Mouse (Mus musculus): ENCODE measurements around the gene Desi1. TPM values are rescaled to one million over a fixed set of nuclear protein-coding genes. Genes with fewer than 3 reads are reported as not detected.

Desi1 gene
- total RNA-seq, 2 experiments from 2014 or later: 19.0 to 25.7 TPM

DNA sequence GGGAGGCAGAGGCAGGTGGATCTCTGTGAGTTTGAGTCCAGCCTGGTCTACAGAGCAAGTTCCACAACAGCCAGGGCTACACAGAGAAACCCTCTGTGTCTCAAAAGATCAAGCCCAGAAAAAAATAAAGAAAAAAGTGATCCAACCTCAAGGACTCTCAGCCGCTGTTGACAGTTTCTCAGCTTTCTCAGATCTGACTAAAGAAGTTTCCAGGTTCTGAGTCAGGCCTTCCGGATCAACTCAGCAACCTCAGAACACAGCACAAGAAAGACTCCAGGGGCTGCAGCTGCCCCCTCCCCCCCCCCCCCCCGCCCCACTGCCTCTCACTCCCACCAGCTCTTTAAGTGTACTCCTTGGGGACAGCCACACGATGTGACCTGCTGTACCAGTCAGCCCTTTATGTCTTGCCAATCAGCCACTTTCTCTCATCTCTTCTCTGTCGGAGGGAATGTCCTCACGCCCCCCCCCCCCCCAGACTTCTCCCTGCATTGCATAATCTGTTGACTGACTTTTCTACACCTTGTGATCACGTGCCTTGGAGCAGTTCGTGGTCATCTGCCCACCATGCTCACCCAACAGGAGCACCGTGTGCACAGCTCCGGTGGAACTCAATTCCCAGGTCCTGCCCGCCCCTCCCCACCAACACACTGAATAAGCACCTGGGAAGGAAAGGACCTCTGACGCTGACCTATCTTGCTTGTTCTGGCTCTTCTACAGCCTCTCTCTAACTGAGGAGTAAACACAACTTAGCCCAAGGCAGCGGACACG, 67.4 kb downstream of the Desi1 start:
- no peak for DNase-seq

DNA sequence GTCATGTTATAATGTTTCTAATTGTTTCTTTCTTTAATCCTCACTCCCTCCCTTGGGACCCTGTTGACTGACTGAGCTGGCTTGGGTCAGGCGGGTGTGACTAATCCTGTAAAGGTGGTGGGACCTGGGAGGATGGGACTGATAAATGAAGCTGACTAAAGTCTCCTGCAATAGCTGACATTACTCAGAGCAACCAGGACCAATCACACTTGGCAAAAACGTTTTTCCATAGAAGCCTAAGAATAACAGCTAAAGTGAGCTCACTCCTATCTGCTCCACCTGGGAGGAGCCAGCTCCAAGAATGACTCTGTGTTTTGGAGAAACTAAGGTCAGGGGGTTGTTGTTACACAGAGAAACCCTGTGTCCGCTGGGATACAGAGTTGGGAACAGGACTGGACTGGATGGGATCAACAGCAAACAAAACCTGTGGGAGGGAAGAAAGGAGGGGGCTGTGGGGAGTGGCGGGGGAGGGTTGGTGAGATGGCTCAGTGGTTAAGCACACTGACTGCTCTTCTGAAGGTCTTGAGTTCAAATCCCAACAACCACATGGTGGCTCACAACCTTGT, 68.6 kb downstream of the Desi1 start:
- DNase-seq: no peak

DNA sequence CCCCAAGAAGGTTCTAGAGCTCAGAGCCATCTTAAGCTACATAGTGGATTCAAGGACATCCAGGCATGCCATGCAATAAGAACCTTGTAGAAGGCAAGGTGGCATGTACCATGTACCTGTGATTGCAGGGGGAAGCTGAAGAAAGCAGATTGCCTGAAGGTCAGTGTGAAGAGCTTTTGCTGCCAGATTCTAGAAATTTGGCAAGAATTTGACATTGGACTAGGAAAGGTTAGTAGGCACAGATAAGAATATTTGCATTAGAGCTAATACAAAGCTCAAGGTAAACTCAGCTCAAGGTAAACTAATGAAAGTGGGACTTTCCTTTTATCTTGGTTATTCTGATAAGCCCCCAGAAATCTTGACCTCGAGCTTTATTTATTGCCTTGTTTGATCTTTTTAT, 69.4 kb downstream of the Desi1 start:
- no peak for DNase-seq

DNA sequence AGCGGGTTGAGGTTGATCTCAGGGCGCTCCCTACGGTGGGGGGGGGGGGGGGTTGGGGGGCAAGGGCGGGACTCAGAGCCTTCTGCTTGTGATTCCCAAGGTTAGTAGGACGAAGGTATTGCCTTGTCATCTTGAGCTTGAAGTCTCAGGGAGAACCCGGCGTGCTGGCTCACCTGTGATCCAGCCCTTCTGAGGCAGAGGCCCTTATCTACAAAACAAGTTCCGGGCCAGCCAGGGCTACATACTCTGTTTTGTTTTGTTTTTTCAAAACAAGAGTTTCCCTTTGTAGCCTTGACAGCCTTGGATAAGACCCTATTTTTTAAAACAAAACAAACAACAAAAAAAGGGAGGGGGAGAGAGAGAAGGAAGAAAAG, 72.6 kb downstream of the Desi1 start:
- no peak for DNase-seq

GRCm38 (mm10) chr15:81960171-81961077, 73.2 kb downstream of the Desi1 start, which contains the start of gene Pmm1:
TSS of gene Pmm1 (minus strand) at chr15:81960930.
- DNase-seq: peak; percentile 98

GRCm38 (mm10) chr15:81958906-81959305, 74.8 kb downstream of the Desi1 start:
- DNase-seq: no peak

GRCm38 (mm10) chr15:81957598-81957997, 76.1 kb downstream of the Desi1 start:
- DNase-seq: no peak

DNA sequence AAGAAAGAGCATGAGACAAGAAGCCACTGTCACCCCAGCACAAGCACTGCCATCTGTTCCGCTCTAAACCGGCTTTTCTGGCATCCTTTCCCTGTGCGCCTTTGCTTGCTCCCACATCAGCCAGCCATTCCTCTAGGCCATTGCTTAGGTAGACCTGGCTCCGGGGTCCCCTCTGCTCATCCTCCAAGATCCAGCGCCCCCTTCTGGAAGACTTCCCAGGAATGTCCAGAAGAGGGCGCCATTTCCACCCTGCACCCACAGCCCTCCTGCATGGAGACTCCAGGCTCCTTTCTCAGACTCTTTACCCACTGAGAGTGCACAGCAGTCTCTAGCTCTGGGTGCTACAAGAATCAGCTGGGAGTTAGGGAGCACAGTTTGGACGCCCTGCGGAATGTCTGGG, 77.2 kb downstream of the Desi1 start:
- DNase-seq: no peak

GRCm38 (mm10) chr15:81955414-81955813, 78.2 kb downstream of the Desi1 start:
- no peak for DNase-seq

GRCm38 (mm10) chr15:81954716-81955115, 78.9 kb downstream of the Desi1 start:
- DNase-seq: no peak

- no peak for DNase-seq
Measured at GRCm38 (mm10) chr15:81954151-81954583, 79.5 kb downstream of the Desi1 start.

- DNase-seq: no peak
Measured at GRCm38 (mm10) chr15:81952310-81952709, 81.4 kb downstream of the Desi1 start.

DNA sequence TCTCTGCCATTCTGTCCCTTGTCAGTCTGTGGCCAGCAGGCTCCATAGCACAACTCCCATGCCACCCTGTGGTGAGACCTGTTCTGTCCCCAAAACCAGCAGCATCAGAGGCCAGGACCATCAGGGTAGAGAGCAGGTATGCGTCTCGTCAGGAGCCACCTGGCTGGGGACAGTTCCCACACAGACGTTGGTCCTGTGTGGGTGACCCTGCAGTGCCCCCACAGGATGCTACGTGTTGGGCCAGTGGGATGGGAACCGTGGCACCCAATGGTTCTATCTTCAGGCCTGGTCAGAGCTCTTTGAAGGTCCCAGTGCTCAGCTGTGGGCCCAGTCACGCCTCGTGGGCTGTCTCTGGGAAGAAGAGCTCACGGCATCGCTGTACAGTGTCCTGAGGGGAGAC, 82.5 kb downstream of the Desi1 start:
- DNase-seq: no peak

GRCm38 (mm10) chr15:81950716-81951115, 82.9 kb downstream of the Desi1 start:
- DNase-seq: no peak

DNA sequence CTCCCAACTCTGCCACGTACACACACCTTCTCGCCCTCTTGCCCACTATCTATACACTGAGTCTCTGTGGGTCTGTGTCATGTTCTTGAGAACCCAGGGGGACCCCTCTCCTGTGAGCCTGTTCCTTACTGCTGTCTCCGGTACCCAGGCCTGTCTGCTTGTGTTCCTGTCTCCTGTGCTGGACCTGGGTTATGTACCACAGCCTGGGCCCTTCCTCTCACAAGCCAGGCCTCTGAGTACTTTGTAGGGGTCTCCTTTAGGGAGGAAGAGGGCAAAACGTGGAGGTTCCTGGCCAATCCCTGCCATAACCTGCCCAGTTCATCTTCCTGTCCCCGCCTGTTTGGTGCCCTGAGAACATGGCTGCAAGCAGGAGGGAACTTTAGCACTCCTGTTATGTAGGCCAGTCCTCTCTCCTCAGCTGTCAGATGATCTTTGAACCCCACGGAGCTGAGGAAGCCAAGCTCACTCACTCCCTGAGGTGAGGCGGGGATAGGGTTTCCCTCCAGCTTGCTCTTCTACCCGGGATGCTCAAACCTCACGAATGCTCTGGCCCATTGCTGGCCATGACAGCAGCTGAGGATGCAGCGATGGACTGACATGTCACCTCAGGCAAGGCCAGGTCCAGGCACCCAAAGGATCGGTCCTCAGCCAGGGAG, 84.1 kb downstream of the Desi1 start:
- DNase-seq: no peak

GRCm38 (mm10) chr15:81949076-81949475, 84.6 kb downstream of the Desi1 start:
- DNase-seq: no peak

DNA sequence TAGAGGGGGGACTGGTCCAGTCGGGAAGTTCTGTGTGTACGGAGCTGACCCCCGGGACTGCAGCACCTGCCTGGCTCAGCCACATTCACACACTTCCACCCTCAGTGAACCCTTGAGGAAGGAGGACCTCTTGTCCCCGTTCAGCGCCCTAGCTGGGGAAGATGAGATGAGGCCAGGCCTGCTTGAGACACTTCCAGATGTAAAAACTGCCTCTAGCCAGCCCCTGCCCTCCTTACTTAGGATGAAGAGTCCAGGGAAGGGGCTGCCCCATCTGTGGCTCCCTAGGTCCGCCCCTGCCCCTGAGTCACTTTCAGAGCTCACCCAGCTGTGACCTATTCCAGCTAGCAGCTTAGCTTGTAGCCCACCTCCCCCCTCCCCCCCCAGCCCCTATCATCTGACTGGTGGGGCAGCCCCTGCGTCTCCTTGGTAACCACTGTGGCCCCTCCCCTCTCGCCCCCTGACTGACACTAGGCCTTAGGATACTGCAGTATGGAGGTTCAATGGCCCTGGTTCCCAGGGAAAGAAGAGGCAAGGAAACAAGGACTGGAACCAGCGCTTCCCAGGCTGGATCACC, 90.4 kb downstream of the Desi1 start:
- no peak for DNase-seq

Other genes with a start within 250 kb of the Desi1 start
- 100 to 1,000 TPM; 113 to 168 TPM for gene Tef, start 231.4 kb downstream of the Desi1 start, total RNA-seq (2021)
- gene Tob2, start 175.1 kb downstream of the Desi1 start, total RNA-seq (2021): 10 to 100 TPM; 47.4 to 85.8 TPM
- 10 to 100 TPM; 35.3 to 40.3 TPM for gene Phf5a, start 162.0 kb downstream of the Desi1 start, total RNA-seq (2021)
- gene Aco2, start 161.6 kb downstream of the Desi1 start, total RNA-seq (2021): 1,000 to 10,000 TPM; 1,158 to 1,247 TPM
- gene Polr3h, start 107.6 kb downstream of the Desi1 start, total RNA-seq (2021): 1 to 10 TPM; 5.9 to 6.3 TPM
- 1 to 10 TPM; 1.8 to 2.6 TPM for gene Csdc2, start 97.1 kb downstream of the Desi1 start, total RNA-seq (2021)
- gene Pmm1, start 72.9 kb downstream of the Desi1 start, total RNA-seq (2021): 10 to 100 TPM; 11.9 to 21.6 TPM
- gene 1700029P11Rik, start 53.3 kb downstream of the Desi1 start, total RNA-seq (2021): not detected
- 10 to 100 TPM; 20.8 to 24.9 TPM for gene Xrcc6, start 46.0 kb downstream of the Desi1 start, total RNA-seq (2021)
- gene Snu13, start 13.7 kb upstream of the Desi1 start, total RNA-seq (2021): 10 to 100 TPM; 44.6 to 48.5 TPM
- gene 4930407I10Rik, start 25.3 kb upstream of the Desi1 start, total RNA-seq (2021): not detected
- gene Mei1, start 36.1 kb upstream of the Desi1 start, total RNA-seq (2021): under 1 TPM; 0.08 to 0.24 TPM
- 10 to 100 TPM in 1 of 2 experiments, 1 to 10 TPM in 1; 8.0 to 16.5 TPM for gene Ccdc134, start 94.1 kb upstream of the Desi1 start, total RNA-seq (2021)
- 10 to 100 TPM; 12.1 to 14.1 TPM for gene Srebf2, start 113.3 kb upstream of the Desi1 start, total RNA-seq (2021)
- not detected for gene Shisa8, start 179.0 kb upstream of the Desi1 start, total RNA-seq (2021)
- not detected for gene Tnfrsf13c, start 190.5 kb upstream of the Desi1 start, total RNA-seq (2021)
- gene Cenpm, start 210.9 kb upstream of the Desi1 start, total RNA-seq (2021): under 1 TPM in 1 of 2 experiments, not detected in 1; 0.75 TPM
- gene 1500009C09Rik, start 218.5 kb upstream of the Desi1 start, total RNA-seq (2021): not detected
- under 1 TPM; 0.54 to 1.00 TPM for gene Sept3, start 241.0 kb upstream of the Desi1 start, total RNA-seq (2021)